Mouse (Mus musculus): ENCODE measurements around the gene Bcat2. TPM values are rescaled to one million over a fixed set of nuclear protein-coding genes. Genes with fewer than 3 reads are reported as not detected.

The Bcat2 gene
- polyA plus RNA-seq, 1 experiment from 2014 or later: 84.7 TPM

DNA sequence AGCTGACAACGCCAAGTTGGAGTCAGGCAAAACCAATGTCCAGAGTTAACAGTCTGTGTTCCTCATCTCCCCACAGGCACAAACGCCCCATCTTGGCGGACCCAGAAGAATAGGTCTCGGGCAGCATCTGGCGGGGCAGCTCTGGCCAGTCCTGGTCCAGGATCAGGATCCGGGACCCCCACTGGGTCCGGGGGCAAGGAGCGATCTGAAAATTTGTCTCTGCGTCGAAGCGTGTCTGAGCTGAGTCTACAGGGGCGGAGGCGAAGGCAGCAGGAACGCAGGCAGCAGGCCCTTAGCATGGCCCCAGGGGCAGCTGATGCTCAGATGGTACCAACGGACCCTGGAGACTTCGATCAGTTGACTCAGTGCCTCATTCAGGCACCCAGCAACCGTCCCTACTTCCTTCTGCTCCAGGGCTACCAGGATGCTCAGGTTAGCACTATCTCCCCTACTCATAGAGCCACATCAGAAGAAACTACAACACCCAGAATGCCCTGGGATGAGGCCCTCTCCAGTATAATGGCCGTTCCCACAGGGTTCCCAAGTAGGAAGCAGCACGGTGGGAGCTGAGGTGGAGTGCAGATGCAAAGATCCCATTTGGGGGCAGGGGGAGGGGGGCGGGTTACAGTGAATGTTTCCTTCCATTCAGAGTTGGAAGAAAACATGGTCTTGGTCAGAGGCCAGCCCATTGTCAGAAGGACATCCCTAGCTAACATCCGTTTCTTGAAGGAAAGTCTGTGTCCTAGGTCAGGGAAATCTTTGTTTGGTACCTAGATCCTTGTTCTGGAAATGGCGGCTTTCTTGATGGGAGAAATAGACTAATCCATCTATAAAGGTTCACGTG, 60.3 kb downstream of the Bcat2 start:
- Histone ChIP-seq H3K9ac (ENCODE audit: low read depth, low read length) (no peak overlapping the region), H3K27ac (ENCODE audit: low read depth, low read length) (no peak overlapping the region), H3K4me3 (ENCODE audit: low read depth, low read length) (no peak overlapping the region), H3K4me2 (no peak overlapping the region), H3K9me3 (ENCODE audit: control insufficient read depth, low read length) (no peaks in the 10 kb centered on the region), H3K4me1 (replicated peaks; ENCODE audit: control insufficient read depth, insufficient read depth, low read length) (peaks cover 12% of the 10 kb centered on the region), H3K27me3 (replicated peaks; ENCODE audit: control insufficient read depth, insufficient read depth, low read length) (peaks cover 28% of the 10 kb centered on the region), H3K36me3 (ENCODE audit: control insufficient read depth, insufficient read depth, low read length) (no peaks in the 10 kb centered on the region)
- ATAC-seq (replicated peaks; ENCODE audit: low FRiP score) (no peak), DNase-seq (ENCODE audit: low spot score) (no peak)
- WGBS: 77% methylated on average over 23 of the region's 23 CpGs

DNA sequence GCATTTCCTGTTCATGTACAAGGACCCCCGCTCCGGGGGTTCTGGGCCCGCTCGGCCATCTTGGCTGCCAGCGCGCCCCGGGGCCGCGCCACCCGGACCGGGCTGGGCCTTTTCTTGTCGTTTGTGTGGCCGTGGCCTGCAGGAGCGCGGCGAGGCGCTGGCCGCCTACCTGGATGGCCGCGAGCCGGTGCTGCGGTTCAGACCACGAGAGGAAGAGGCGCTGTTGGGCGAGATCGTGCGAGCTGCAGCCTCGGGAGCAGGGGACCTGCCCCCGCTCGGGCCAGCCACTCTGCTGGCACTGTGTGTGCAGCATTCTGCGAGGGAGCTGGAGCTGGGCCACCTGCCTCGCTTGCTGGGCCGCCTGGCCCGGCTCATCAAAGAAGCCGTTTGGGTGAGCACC, 62.5 kb downstream of the Bcat2 start:
- Histone ChIP-seq H3K9me3 (ENCODE audit: control insufficient read depth, low read length) (no peaks in the 10 kb centered on the region), H3K27ac (ENCODE audit: low read depth, low read length) (no peak overlapping the region), H3K4me3 (ENCODE audit: low read depth, low read length) (no peak overlapping the region), H3K4me1 (replicated peaks; ENCODE audit: control insufficient read depth, insufficient read depth, low read length) (peaks cover 9% of the 10 kb centered on the region), H3K9ac (ENCODE audit: low read depth, low read length) (peak overlapping the region; percentile 30; the same call in 1 of the 2 replicates), H3K27me3 (replicated peaks; ENCODE audit: control insufficient read depth, insufficient read depth, low read length) (peaks cover 18% of the 10 kb centered on the region), H3K36me3 (ENCODE audit: control insufficient read depth, insufficient read depth, low read length) (peaks cover 6% of the 10 kb centered on the region; the same call in 1 of the 2 replicates), H3K4me2 (peak overlapping the region; percentile 54)
- DNase-seq (ENCODE audit: low spot score) (no peak), ATAC-seq (replicated peaks; ENCODE audit: low FRiP score) (no peak)
- 36% methylated on average over 35 of the region's 35 CpGs for WGBS

DNA sequence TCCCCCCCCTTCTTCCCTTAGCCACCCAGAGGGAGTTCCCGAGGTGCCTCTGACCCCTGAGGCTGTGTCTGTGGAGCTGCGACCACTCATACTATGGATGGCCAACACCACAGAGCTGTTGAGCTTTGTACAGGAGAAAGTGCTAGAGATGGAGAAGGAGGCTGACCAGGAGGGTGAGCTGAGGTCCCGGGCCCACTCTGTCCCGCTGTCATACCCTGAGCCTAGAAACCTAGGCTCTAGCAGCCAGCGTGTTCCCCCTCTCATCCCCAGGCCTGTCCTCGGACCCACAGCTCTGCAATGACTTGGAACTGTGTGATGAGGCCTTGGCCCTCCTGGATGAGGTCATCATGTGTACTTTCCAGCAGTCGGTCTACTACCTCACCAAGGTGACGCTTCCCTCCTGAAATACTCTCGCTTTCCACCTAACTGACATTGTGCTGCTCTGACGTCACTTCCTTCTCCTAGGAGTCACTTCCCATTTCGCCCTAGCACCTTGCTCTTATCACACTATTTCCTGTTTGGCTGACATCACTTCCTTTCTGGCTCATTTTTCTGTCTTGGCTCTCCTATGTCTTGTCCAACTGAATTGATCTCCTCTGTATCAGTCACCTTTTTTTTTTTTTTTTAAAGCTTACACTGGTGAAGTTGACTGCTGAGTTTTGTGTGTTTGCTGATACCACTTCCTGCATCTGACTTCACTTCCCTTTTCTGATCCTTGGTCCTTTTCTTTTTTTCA, 65.2 kb downstream of the Bcat2 start:
- Histone ChIP-seq H3K4me1 (replicated peaks; ENCODE audit: control insufficient read depth, insufficient read depth, low read length) (peaks cover 2% of the 10 kb centered on the region; the same call in 1 of the 2 replicates), H3K4me2 (no peak overlapping the region), H3K36me3 (ENCODE audit: control insufficient read depth, insufficient read depth, low read length) (peaks cover 6% of the 10 kb centered on the region; the same call in 1 of the 2 replicates), H3K9ac (ENCODE audit: low read depth, low read length) (no peak overlapping the region), H3K27ac (ENCODE audit: low read depth, low read length) (no peak overlapping the region), H3K9me3 (ENCODE audit: control insufficient read depth, low read length) (no peaks in the 10 kb centered on the region), H3K27me3 (replicated peaks; ENCODE audit: control insufficient read depth, insufficient read depth, low read length) (peaks cover 3% of the 10 kb centered on the region; the same call in 1 of the 2 replicates), H3K4me3 (ENCODE audit: low read depth, low read length) (no peak overlapping the region)
- DNase-seq (ENCODE audit: low spot score) (no peak), ATAC-seq (replicated peaks; ENCODE audit: low FRiP score) (no peak; the same call in 1 of the 2 replicates)
- 66% methylated on average over 11 of the region's 11 CpGs for WGBS

DNA sequence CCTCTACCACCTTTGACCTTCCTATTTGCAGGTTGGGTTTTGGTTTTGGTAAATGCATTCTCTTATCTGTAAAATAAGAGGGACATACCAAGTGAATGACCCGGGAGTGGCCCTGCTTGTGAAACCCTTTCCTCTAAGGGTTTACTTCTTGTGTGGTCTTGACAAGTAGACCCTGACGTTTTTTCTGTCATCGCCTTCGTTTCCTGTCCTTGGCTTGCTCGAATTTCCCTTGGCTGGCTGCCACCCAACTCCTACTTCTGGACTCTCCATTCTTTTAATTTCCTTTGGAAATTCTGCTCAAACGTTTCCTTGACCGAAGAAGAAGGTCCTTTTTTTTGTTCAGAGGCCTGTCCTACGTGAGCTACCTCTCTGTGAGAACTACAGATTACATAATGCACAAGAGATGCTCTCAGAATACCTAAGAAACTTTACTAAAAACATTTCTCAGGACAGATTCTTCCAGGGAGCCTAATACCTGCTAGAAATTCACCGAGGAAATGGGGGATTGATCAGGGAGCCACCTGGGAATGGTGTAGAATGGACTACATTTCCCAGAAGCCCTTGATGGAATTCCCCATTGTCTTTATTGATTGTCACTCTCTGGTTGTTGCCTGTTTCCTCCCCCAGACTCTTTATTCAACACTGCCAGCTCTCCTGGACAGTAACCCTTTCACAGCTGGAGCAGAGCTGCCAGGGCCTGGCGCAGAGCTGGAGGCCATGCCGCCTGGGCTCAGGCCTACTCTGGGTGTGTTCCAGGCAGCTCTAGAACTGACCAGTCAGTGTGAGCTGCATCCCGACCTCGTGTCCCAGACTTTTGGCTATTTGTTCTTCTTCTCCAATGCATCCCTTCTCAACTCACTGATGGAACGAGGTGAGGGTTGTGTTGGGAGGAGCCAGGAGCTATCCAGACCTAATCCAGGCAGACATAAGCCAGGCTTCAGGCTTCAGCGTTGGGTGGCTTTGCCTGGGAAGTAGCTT, 66.0 kb downstream of the Bcat2 start:
- H3K9me3 ChIP-seq (ENCODE audit: control insufficient read depth, low read length): no peaks in the 10 kb centered on the region
- H3K36me3 ChIP-seq (ENCODE audit: control insufficient read depth, insufficient read depth, low read length): peaks cover 6% of the 10 kb centered on the region; the same call in 1 of the 2 replicates
- no peak for ATAC-seq (replicated peaks; ENCODE audit: low FRiP score)
- peaks cover 2% of the 10 kb centered on the region; the same call in 1 of the 2 replicates for H3K4me1 ChIP-seq (replicated peaks; ENCODE audit: control insufficient read depth, insufficient read depth, low read length)
- H3K27ac ChIP-seq (ENCODE audit: low read depth, low read length): peak overlapping the region; percentile 41; the same call in 1 of the 2 replicates
- no peak overlapping the region for H3K4me3 ChIP-seq (ENCODE audit: low read depth, low read length)
- DNase-seq (ENCODE audit: low spot score): no peak
- no peak overlapping the region for H3K9ac ChIP-seq (ENCODE audit: low read depth, low read length)
- H3K27me3 ChIP-seq (replicated peaks; ENCODE audit: control insufficient read depth, insufficient read depth, low read length): no peaks in the 10 kb centered on the region; the same call in 1 of the 2 replicates
- WGBS: 67% methylated on average over 15 of the region's 15 CpGs
- no peak overlapping the region for H3K4me2 ChIP-seq

DNA sequence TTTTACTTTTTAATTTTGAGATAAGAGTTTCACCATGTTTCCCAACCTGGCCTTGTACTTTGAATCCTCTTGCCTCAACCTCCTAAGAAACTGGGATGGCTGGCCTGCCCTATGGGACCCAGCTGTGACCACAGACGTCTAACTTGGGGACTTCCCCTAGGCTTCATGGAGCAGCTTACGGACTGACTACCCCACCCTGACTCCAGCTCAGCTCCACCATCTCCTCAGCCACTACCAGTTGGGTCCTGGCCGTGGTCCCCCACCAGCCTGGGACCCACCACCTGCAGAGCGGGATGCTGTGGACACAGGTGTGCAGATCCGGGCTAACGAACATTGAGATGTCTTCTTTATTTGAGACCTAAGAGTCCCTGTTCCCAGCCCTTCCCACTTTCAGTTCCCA, 67.8 kb downstream of the Bcat2 start:
- 88% methylated on average over 6 of the region's 6 CpGs for WGBS
- peaks cover 4% of the 10 kb centered on the region; the same call in 1 of the 2 replicates for H3K4me1 ChIP-seq (replicated peaks; ENCODE audit: control insufficient read depth, insufficient read depth, low read length)
- H3K4me2 ChIP-seq: no peak overlapping the region
- H3K9me3 ChIP-seq (ENCODE audit: control insufficient read depth, low read length): no peaks in the 10 kb centered on the region
- H3K4me3 ChIP-seq (ENCODE audit: low read depth, low read length): no peak overlapping the region
- H3K27ac ChIP-seq (ENCODE audit: low read depth, low read length): no peak overlapping the region
- no peak overlapping the region for H3K9ac ChIP-seq (ENCODE audit: low read depth, low read length)
- ATAC-seq (replicated peaks; ENCODE audit: low FRiP score) (no peak), DNase-seq (ENCODE audit: low spot score) (no peak)
- H3K36me3 ChIP-seq (ENCODE audit: control insufficient read depth, insufficient read depth, low read length): peaks cover 6% of the 10 kb centered on the region; the same call in 1 of the 2 replicates
- no peaks in the 10 kb centered on the region; the same call in 1 of the 2 replicates for H3K27me3 ChIP-seq (replicated peaks; ENCODE audit: control insufficient read depth, insufficient read depth, low read length)

DNA sequence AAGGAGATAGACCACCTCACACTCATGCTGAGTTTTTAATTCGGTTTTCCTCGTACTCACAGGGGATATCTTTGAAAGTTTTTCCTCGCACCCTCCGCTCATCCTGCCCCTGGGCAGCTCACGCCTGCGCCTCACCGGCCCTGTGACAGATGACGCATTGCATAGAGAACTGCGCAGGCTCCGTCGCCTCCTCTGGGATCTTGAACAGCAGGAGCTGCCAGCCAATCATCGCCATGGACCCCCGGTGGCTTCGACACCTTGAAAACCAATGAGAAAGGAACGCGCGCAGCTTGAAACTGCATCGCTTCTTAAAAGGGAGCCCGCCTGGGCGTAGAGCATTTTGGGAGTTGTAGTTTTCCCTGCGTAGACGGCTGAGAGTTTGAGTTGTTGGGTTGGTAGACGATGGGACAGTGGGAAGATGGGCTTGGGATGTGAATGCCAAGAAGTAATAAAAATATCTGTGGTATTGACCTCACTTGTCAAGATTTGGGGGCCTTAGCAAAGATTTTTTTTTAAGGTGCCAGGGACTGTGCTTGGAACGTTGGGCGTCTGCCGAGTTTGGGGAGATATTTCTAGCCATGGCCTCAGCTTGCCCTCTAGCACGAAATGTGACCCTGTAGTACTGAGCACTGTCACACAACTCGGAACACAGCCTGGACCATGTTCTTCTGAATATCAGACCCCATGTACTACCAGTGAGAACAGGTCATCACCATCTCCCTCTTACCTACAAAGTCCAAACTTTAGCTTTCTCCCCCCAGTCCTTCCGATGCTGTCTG, 68.9 kb downstream of the Bcat2 start:
- H3K4me1 ChIP-seq (replicated peaks; ENCODE audit: control insufficient read depth, insufficient read depth, low read length): peaks cover 11% of the 10 kb centered on the region; the same call in 1 of the 2 replicates
- no peak overlapping the region for H3K9ac ChIP-seq (ENCODE audit: low read depth, low read length)
- H3K4me3 ChIP-seq (ENCODE audit: low read depth, low read length): 0 out of 2 replicates have a peak overlapping the region, but pooled peaks have one; percentile 12

More for the DNA sequence above, 68.9 kb downstream of the Bcat2 start:
- DNase-seq (ENCODE audit: low spot score): peak; percentile 71
- peak; percentile 71 for ATAC-seq (replicated peaks; ENCODE audit: low FRiP score)
- peak overlapping the region; percentile 46 for H3K4me2 ChIP-seq
- no peaks in the 10 kb centered on the region for H3K9me3 ChIP-seq (ENCODE audit: control insufficient read depth, low read length)
- peaks cover 6% of the 10 kb centered on the region; the same call in 1 of the 2 replicates for H3K36me3 ChIP-seq (ENCODE audit: control insufficient read depth, insufficient read depth, low read length)
- no peak overlapping the region for H3K27ac ChIP-seq (ENCODE audit: low read depth, low read length)
- 48% methylated on average over 29 of the region's 29 CpGs for WGBS
- no peaks in the 10 kb centered on the region; the same call in 1 of the 2 replicates for H3K27me3 ChIP-seq (replicated peaks; ENCODE audit: control insufficient read depth, insufficient read depth, low read length)

Data from liver, embryonic 11.5 days (tissue).